Mouse (Mus musculus): ENCODE data around the gene S1pr2. TPM values are rescaled to one million over a fixed set of nuclear protein-coding genes. Genes with fewer than 3 reads are reported as not detected.

The S1pr2 gene
- polyA plus RNA-seq, 1 experiment from 2014 or later: 10.3 TPM

GRCm38 (mm10) chr9:20976961-20977689 lies 544 bp upstream of the S1pr2 start:
- peak overlapping the region; percentile 78 for H3K9ac ChIP-seq (ENCODE audit: low read depth, low read length)
- peak overlapping the region; percentile 81 for H3K4me3 ChIP-seq (ENCODE audit: low read depth, low read length)
- WGBS: 1% methylated on average over 4 of the region's 4 CpGs
- H3K27me3 ChIP-seq (ENCODE audit: control insufficient read depth, insufficient read depth, low read depth, low read length): no peaks in the 10 kb centered on the region
- ATAC-seq: no peak
- H3K4me1 ChIP-seq (ENCODE audit: control insufficient read depth, insufficient read depth, low read length): peaks cover 11% of the 10 kb centered on the region; the same call in 1 of the 2 replicates
- H3K36me3 ChIP-seq (ENCODE audit: control insufficient read depth, insufficient read depth, low read length): no peaks in the 10 kb centered on the region
- no peaks in the 10 kb centered on the region for H3K9me3 ChIP-seq (replicated peaks; ENCODE audit: control insufficient read depth, low read length, poor library complexity, severe bottlenecking)
- no peak overlapping the region for H3K27ac ChIP-seq (ENCODE audit: low read length)
- H3K4me2 ChIP-seq (ENCODE audit: low read length): peak overlapping the region; percentile 98

- no peak overlapping the region for H3K27ac ChIP-seq (ENCODE audit: low read length)
- no peaks in the 10 kb centered on the region for H3K9me3 ChIP-seq (replicated peaks; ENCODE audit: control insufficient read depth, low read length, poor library complexity, severe bottlenecking)
- H3K9ac ChIP-seq (ENCODE audit: low read depth, low read length): peak overlapping the region; percentile 78
- H3K4me2 ChIP-seq (ENCODE audit: low read length): peak overlapping the region; percentile 98
- peak; percentile 61; the same call in 1 of the 2 replicates for ATAC-seq
- WGBS: under 1% methylated on average over 43 of the region's 45 CpGs
- no peaks in the 10 kb centered on the region for H3K36me3 ChIP-seq (ENCODE audit: control insufficient read depth, insufficient read depth, low read length)
- peaks cover 11% of the 10 kb centered on the region; the same call in 1 of the 2 replicates for H3K4me1 ChIP-seq (ENCODE audit: control insufficient read depth, insufficient read depth, low read length)
- no peaks in the 10 kb centered on the region for H3K27me3 ChIP-seq (ENCODE audit: control insufficient read depth, insufficient read depth, low read depth, low read length)
- peak overlapping the region; percentile 81 for H3K4me3 ChIP-seq (ENCODE audit: low read depth, low read length)
These were observed 958 bp downstream of the S1pr2 start for GRCm38 (mm10) chr9:20975431-20976215.

DNA sequence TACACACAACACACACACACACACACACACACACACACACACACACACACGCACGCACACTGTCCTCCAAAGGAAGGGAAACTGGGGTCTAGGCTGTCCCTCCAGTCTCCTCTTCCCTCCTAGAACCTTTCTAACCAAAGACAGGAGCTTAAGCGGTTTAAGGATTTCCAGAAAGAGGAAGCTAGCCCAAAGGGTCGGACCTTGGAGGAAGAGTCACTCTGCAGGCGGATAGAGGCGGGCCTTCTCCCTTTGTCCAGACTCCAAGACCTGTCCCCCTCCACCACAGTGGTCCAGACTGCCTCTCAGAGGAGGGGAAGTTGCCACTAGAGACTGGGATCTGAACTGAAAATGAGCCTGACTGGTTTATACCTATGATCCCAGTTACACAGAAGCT lies 2.9 kb downstream of the S1pr2 start:
- 57% methylated on average over 6 of the region's 6 CpGs for WGBS
- peaks cover 11% of the 10 kb centered on the region; the same call in 1 of the 2 replicates for H3K4me1 ChIP-seq (ENCODE audit: control insufficient read depth, insufficient read depth, low read length)
- H3K4me3 ChIP-seq (ENCODE audit: low read depth, low read length): no peak overlapping the region
- no peak overlapping the region for H3K9ac ChIP-seq (ENCODE audit: low read depth, low read length)
- no peak overlapping the region for H3K4me2 ChIP-seq (ENCODE audit: low read length)
- no peaks in the 10 kb centered on the region for H3K27me3 ChIP-seq (ENCODE audit: control insufficient read depth, insufficient read depth, low read depth, low read length)
- H3K27ac ChIP-seq (ENCODE audit: low read length): no peak overlapping the region
- H3K36me3 ChIP-seq (ENCODE audit: control insufficient read depth, insufficient read depth, low read length): no peaks in the 10 kb centered on the region
- no peak for ATAC-seq
- no peaks in the 10 kb centered on the region for H3K9me3 ChIP-seq (replicated peaks; ENCODE audit: control insufficient read depth, low read length, poor library complexity, severe bottlenecking)

- no peak overlapping the region; the same call in 1 of the 2 replicates for H3K4me2 ChIP-seq (ENCODE audit: low read length)
- H3K27ac ChIP-seq (ENCODE audit: low read length): no peak overlapping the region
These were observed 3.4 kb downstream of the S1pr2 start for GRCm38 (mm10) chr9:20973001-20973681.

GRCm38 (mm10) chr9:20972141-20972992 lies 4.2 kb downstream of the S1pr2 start:
- Histone ChIP-seq H3K36me3 (ENCODE audit: control insufficient read depth, insufficient read depth, low read length) (no peaks in the 10 kb centered on the region), H3K4me3 (ENCODE audit: low read depth, low read length) (no peak overlapping the region), H3K27ac (ENCODE audit: low read length) (no peak overlapping the region), H3K27me3 (ENCODE audit: control insufficient read depth, insufficient read depth, low read depth, low read length) (no peaks in the 10 kb centered on the region), H3K9ac (ENCODE audit: low read depth, low read length) (0 out of 2 replicates have a peak overlapping the region, but pooled peaks have one; percentile 27), H3K4me1 (ENCODE audit: control insufficient read depth, insufficient read depth, low read length) (peaks cover 11% of the 10 kb centered on the region; the same call in 1 of the 2 replicates), H3K9me3 (replicated peaks; ENCODE audit: control insufficient read depth, low read length, poor library complexity, severe bottlenecking) (no peaks in the 10 kb centered on the region), H3K4me2 (ENCODE audit: low read length) (peak overlapping the region; percentile 31)
- peak; percentile 40; the same call in 1 of the 2 replicates for ATAC-seq
- WGBS: 32% methylated on average over 28 of the region's 28 CpGs

More at GRCm38 (mm10) chr9:20973001-20973681, 3.4 kb downstream of the S1pr2 start:
- no peak overlapping the region for H3K4me3 ChIP-seq (ENCODE audit: low read depth, low read length)
- H3K36me3 ChIP-seq (ENCODE audit: control insufficient read depth, insufficient read depth, low read length): no peaks in the 10 kb centered on the region
- peaks cover 11% of the 10 kb centered on the region; the same call in 1 of the 2 replicates for H3K4me1 ChIP-seq (ENCODE audit: control insufficient read depth, insufficient read depth, low read length)
- H3K9ac ChIP-seq (ENCODE audit: low read depth, low read length): no peak overlapping the region
- H3K27me3 ChIP-seq (ENCODE audit: control insufficient read depth, insufficient read depth, low read depth, low read length): no peaks in the 10 kb centered on the region
- no peak for ATAC-seq
- WGBS: 96% methylated on average over 4 of the region's 4 CpGs
- no peaks in the 10 kb centered on the region for H3K9me3 ChIP-seq (replicated peaks; ENCODE audit: control insufficient read depth, low read length, poor library complexity, severe bottlenecking)

DNA sequence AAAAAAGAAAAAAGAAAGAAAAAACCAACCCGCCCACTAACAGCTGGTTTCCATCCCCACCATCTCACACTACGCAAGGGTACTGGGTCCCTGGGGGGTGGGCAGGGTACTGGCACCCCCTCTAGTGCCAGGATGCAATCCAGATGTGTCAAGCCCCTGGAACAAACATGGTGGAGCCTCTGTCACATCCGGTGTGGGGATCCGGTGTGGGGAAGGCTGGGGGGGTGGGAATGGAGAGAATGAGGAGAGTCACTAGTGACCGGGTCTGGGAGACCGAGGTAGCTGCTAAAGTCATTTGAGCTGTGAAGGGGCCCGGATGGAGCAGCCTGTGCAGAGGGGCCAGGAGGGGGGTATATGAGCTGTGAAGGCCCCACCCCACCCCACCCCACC lies 4.8 kb downstream of the S1pr2 start:
- Histone ChIP-seq H3K4me2 (ENCODE audit: low read length) (no peak overlapping the region), H3K4me1 (ENCODE audit: control insufficient read depth, insufficient read depth, low read length) (peaks cover 11% of the 10 kb centered on the region; the same call in 1 of the 2 replicates), H3K9me3 (replicated peaks; ENCODE audit: control insufficient read depth, low read length, poor library complexity, severe bottlenecking) (no peaks in the 10 kb centered on the region), H3K27me3 (ENCODE audit: control insufficient read depth, insufficient read depth, low read depth, low read length) (no peaks in the 10 kb centered on the region), H3K4me3 (ENCODE audit: low read depth, low read length) (no peak overlapping the region), H3K27ac (ENCODE audit: low read length) (no peak overlapping the region), H3K9ac (ENCODE audit: low read depth, low read length) (no peak overlapping the region), H3K36me3 (ENCODE audit: control insufficient read depth, insufficient read depth, low read length) (no peaks in the 10 kb centered on the region)
- 83% methylated on average over 7 of the region's 7 CpGs for WGBS
- no peak for ATAC-seq

- no peak for ATAC-seq
- WGBS: 77% methylated on average over 5 of the region's 5 CpGs
These were observed 9.8 kb downstream of the S1pr2 start for GRCm38 (mm10) chr9:20966747-20967146.

DNA sequence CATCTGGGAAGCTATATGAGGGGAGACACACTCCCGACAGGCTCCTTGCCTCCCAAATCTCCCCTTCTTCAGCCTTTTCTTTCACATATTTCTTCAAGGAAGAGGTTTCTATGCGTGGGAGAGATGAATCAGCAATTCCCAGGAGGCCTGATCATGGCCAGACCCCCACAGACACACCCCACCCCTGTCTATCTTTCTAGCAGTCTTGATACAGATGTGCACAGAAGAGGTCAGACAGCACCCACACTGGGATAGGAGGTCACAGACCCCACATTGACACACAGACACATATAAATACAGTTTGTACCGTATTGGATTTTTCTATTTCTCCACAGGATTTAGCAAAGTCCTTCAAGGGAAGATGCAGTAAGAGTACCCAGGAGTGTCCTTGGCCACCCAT lies 10.6 kb downstream of the S1pr2 start:
- ATAC-seq: no peak

More at GRCm38 (mm10) chr9:20966747-20967146, 9.8 kb downstream of the S1pr2 start:
- no peak overlapping the region for H3K4me2 ChIP-seq (ENCODE audit: low read length)
- no peaks in the 10 kb centered on the region for H3K27me3 ChIP-seq (ENCODE audit: control insufficient read depth, insufficient read depth, low read depth, low read length)
- no peaks in the 10 kb centered on the region for H3K36me3 ChIP-seq (ENCODE audit: control insufficient read depth, insufficient read depth, low read length)
- H3K27ac ChIP-seq (ENCODE audit: low read length): no peak overlapping the region
- no peak overlapping the region for H3K9ac ChIP-seq (ENCODE audit: low read depth, low read length)
- H3K4me1 ChIP-seq (ENCODE audit: control insufficient read depth, insufficient read depth, low read length): no peaks in the 10 kb centered on the region
- no peak overlapping the region for H3K4me3 ChIP-seq (ENCODE audit: low read depth, low read length)
- no peaks in the 10 kb centered on the region for H3K9me3 ChIP-seq (replicated peaks; ENCODE audit: control insufficient read depth, low read length, poor library complexity, severe bottlenecking)

More for the DNA sequence above, 10.6 kb downstream of the S1pr2 start:
- H3K4me3 ChIP-seq (ENCODE audit: low read depth, low read length): no peak overlapping the region
- no peaks in the 10 kb centered on the region for H3K27me3 ChIP-seq (ENCODE audit: control insufficient read depth, insufficient read depth, low read depth, low read length)
- 77% methylated on average over 3 of the region's 3 CpGs for WGBS
- no peaks in the 10 kb centered on the region for H3K9me3 ChIP-seq (replicated peaks; ENCODE audit: control insufficient read depth, low read length, poor library complexity, severe bottlenecking)
- H3K36me3 ChIP-seq (ENCODE audit: control insufficient read depth, insufficient read depth, low read length): no peaks in the 10 kb centered on the region
- no peak overlapping the region for H3K4me2 ChIP-seq (ENCODE audit: low read length)
- no peak overlapping the region for H3K27ac ChIP-seq (ENCODE audit: low read length)
- no peaks in the 10 kb centered on the region for H3K4me1 ChIP-seq (ENCODE audit: control insufficient read depth, insufficient read depth, low read length)
- no peak overlapping the region for H3K9ac ChIP-seq (ENCODE audit: low read depth, low read length)
